Mouse (Mus musculus): Measurements from ENCODE around the gene Cmip.

Cmip gene

DNA sequence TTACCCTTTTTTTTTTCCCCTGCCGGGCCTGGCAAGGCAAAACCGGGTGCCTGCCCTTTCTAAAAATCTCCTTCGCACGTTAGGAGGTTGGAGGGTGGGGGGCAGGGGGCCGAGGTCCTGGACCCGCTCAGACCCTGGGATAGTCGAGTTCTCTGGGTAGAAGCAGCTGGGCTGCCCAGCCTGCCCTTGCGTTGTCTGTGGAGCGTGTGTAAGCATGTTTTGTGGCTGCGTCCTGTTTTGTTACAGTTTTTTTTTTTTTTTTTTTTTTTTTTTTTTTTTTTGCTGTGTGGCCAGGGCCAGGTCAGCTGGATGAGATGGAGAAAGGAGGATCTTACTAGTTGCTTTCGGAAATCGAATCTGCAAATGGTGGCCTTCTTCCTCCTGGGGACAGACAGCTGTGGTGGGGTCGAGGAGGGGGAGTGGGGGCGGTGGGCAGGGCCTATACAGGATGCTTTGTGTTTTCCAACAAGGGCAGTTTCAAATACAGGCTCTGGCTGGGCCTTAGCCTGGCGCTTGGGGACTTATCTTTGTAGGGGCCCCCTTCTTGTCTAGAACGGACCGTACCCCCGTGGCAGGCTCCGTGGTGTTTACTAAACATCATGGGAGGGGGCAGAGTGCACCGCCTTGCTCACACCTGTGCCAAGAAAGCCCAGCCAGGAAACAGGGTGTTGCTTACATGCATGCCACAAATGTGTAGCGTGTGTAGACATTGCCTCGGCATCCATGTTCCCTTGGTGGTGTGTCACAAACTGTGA lies 1.1 kb downstream of the Cmip start:
- DNase-seq (ENCODE audit: extremely low read depth, low read depth): no peak

DNA sequence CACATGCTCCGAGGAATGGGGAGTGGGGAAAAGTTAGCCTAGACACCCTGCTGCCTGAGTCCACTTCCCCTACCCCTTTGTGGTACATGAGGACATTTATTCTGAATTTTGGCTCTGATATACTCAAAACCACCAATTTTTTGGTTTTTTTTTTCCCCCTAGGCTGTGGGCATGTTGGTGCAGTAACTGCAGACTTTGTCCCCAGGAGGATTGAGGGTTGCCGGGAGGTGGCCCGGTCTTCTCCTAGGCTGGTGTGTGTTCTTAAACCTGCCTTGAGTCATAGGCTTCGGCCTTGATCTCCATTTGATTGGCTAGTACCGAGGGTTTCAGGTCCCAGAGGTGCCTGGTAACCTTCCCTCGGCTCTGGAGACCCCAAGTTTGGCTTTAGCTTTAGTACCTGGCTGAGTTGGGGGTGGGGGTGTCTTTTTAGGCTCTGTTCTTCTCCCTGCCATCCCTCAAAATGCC lies 1.7 kb downstream of the Cmip start:
- DNase-seq (ENCODE audit: extremely low read depth, low read depth): no peak

DNA sequence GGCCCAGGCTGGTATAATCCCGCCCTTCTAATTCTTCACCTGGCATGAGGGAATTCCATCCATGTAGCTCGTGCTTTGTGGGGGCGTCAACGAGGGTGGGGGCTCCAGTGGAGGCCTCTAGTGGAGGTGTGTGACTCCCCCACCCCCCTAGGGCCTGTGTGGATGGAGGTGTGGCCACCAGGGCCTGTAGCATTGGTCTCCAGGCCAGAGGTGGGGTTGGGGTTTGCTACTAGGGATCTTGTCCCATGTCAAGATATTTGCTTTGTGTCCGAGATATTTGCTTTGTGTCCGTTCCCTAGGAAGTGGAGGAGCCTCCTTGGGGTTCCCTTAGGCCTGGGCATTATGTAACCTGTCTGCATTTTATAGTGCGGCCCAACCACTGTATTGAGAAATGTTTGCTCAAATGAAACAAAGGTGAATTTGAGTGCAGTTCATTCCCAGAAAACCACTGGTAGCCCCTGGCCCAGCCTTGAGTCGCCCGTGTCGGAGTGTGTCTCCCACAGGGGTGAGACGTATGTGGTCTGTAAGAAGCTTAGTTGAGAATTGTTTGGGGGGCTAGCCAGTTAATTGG lies 2.7 kb downstream of the Cmip start:
- no peak for DNase-seq (ENCODE audit: extremely low read depth, low read depth)

DNA sequence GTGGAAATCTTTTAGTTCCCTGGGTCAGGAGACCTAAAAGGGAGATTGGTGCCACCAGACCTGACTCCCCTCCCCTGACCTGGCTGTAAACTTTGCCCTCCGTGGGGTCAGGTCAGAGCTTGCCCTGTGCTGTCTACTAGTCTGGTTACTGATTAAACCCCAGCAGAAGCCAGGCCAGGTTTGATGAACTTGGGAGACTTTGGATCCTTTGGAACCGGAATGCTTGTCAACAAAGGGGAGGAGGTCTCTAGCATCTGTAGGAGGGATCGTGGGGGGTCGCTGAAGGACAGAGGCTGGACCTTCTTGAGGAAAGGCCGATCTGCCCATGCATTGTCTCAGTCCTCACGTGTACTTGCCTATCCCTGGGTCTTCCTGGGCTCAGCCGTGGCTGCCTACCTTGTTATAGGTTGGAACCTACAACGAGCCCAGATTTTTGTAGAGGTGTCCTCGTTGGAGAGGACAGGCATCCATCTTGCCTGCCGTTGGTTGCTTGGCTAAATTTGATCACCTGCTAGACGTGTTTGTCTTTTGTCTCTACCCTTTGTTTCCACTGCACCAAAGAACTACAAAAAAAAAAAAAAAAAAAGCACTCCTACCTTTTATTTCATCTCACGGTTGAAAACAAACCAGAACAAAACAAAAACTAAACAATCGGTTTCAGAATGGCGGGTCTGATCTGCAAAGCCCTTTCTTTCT lies 3.5 kb downstream of the Cmip start:
- no peak for DNase-seq (ENCODE audit: extremely low read depth, low read depth)

DNA sequence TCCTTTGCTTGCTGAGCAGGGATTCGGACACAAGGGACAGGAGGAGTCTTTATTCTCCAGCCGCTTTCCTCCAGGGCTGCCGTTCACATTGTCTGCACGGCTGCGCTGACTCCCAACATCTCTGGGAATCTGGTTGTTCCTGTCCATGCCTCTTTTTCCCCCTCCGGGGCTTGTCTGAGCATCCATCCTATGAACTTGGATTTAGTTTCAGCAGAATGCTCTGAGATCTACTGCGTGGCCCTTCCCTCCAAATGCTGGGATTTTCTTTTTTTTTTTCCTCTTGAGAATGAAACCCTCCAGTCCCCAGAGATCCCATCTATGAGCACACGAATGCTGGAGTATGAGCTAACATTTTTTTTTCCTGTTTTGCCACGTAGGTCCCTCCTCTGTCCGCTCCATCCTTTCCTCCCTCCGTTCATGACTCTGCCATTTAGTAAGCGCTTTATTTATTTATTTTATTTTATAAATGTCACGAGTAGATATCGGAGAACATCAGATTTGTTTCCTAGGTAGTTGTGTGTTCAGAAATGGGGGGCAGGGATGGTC lies 4.1 kb downstream of the Cmip start:
- no peak for DNase-seq (ENCODE audit: extremely low read depth, low read depth)

DNA sequence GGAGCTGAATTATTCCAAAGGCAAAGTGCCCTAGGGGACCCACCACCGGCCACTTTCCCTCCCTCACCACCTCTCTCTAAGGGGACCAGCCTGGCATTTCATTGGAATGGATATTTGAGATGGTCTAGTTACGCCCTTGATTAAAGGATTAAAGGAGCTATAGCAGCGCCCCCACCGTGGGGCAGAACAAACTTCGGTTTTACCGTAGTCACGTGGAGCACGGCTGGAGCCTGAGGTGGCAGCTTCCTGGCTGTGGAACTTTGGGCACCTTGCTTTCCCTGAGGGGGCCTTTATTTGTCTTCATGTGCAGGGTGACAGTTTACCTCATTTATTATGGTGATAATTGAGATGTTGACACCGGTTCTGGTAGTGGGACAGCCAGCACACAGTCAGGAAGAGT lies 4.8 kb downstream of the Cmip start:
- DNase-seq (ENCODE audit: extremely low read depth, low read depth): no peak

DNA sequence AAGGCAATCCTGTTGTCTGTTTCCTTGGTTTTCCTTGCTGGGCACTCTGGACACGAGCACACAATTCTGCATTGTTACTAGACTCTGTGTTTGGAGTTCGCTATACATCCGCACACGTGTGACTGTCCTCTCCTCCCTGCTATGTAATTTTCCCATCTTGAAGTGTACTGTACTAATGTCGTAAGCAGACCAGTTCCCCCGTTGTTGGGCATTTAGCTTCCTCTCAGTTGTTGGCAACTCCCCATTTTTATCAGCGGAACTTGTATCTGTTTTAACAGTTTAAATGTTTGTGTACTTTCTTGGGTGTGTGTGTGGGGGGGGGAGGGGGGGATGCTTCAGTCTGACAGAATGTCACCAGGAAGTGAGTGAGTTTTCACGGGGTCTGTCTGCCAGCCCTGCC lies 5.8 kb downstream of the Cmip start:
- peak; percentile 85 for DNase-seq (ENCODE audit: extremely low read depth, low read depth)

DNA sequence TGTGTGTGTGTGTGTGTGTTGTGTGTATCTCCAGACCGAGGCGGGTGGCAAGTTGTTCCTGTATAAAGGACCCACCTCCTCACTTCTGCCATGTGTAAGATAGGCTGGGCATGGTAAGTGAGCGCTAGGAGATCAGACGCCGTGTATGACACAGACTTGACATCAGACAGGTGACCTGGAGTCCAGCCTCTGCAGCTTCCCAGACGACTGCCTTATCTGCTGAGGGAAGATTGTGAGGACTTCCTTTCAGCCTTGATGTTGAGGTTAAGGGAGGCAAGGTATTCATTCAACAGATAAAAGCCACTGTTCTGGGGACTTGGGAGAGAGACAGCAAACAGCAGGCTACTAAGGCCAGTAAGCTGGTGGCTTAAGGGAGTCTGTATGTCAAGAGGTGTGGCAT lies 6.6 kb downstream of the Cmip start:
- peak; percentile 90 for DNase-seq (ENCODE audit: extremely low read depth, low read depth)

DNA sequence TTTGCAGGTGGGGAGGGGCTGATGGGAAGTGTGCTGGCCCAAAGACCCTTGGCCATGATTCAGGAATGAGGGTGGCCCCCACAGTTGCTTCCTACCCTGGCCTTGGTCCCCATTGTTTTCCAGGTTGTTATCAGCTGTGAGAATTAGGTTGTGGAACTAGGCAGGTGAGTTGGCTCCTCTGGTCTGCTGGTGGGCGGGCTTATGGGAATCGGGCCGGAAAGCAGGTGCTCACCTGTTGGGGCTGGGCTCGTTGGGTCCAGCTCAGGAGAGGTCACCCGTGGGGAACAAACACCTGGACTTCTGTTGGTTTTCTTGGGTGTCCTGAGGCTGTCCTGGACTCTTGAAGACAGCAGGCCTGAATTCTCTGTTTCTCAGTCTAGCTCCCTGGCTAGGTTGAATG lies 8.2 kb downstream of the Cmip start:
- no peak for DNase-seq (ENCODE audit: extremely low read depth, low read depth)

DNA sequence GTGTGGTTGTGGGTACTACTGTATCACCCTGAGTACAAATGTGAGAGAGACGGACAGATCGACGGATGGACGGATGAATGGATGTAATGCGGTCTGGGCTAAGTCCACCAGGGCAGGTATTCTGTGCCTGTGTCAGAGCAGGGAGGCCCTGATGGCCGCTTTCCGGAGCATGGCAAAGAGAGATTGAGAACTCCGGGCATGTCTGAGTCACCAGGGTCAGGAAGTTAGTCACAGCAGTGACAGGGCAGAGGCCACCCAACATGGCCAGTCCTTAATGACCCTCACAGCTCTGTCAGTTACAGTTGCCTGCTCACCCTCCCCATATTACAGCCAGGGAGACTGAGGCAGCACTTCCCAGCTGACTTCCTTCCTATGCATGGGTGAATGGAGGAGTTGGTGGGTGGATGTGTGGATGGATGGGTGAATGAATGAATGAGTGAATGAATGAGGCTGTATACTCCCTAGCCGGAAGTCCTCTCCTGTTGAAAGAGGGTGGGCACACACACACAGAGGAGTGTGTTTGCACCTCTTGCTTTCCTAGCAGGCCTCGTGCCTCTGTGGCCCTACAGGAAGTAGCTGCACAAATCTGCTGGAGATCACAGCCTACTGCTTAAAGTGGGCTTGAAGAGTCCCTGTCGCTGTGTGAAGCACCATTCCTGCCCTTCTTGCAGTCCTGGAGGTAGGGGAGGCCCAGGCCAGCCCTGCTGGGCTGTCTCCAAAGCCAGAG lies 10.7 kb downstream of the Cmip start:
- no peak for DNase-seq (ENCODE audit: extremely low read depth, low read depth)

DNA sequence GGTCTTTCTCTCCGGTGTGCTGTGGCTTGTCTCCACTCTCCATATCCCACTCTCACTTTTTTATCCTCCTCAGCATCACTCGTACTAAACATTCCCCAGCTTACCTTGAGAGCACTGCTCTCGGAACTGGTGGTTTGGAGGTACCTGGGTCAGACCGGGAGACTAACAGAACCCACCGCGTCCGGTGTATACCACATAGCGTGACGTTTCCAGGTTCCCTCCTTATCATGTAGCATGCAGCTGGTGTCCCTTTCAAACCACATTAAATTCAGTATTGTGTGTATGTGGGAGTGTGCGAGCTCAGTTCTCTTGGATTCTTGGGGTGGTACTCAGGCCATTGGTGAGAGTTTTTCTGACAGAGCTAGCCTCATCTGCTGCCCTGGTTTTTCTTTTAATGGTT lies 21.4 kb downstream of the Cmip start:
- DNase-seq (ENCODE audit: extremely low read depth, low read depth): no peak

DNA sequence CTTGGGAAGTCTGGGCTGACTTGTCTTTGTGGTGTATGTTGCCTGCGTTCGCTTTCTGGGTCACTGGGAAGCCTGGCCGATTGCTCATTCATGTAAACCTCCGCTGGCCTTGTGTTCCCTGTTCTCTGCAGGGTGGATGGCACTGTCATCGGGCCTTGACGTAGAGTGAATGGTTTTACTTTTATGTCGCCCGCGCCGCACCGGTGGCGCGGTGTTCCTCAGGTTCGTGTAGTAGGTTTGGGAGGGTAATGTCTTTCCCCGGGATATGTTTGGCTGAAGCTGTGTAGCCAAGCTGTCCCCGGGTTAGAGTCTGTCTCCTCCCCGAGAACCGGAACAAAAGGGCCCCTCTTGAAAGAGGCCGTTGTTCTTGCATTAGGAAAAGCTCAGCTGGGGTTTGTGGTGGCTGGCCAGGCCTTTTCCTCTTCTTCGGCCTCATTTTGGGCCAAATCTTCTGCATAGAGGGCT lies 21.8 kb downstream of the Cmip start:
- DNase-seq (ENCODE audit: extremely low read depth, low read depth): no peak

DNA sequence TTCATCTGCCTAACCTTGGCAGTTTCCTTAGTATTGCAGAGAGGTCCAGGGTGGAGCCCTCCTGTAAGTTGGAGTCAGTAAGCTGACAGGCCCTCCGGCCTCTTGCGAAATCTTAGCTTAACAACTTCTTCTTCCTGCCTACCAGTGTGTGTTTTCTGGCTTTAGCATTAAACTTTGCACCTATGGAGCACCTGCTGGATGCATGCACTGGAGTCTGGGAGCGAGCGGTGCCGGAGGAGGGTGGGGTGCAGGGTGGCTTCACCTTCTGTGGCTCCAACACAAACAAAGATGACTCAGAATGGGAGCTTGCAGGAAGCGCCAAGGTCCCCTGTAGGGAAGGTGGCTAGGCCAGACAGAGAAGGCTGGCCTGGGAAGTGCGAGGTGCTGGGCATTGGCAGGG lies 23.6 kb downstream of the Cmip start:
- DNase-seq (ENCODE audit: extremely low read depth, low read depth): no peak

DNA sequence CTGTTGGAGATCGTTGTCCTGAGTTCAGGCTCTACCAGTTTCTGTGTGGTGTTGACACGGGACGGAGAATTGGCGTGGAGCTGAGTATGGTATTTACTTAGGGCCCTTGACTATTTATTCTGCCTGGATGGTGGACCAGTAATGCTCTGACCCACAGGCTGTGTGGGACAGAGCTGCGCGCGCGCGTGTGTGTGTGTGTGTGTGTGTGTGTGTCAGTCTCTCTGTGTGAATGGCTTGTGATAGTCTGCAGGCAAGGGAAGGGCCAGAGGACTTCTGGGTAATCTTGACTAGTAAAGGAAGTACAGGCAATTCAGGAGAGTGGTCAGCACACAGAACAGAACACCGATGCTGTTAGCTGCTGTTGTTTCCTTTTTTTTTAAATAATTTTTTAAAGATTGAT lies 24.8 kb downstream of the Cmip start:
- DNase-seq (ENCODE audit: extremely low read depth, low read depth): no peak

DNA sequence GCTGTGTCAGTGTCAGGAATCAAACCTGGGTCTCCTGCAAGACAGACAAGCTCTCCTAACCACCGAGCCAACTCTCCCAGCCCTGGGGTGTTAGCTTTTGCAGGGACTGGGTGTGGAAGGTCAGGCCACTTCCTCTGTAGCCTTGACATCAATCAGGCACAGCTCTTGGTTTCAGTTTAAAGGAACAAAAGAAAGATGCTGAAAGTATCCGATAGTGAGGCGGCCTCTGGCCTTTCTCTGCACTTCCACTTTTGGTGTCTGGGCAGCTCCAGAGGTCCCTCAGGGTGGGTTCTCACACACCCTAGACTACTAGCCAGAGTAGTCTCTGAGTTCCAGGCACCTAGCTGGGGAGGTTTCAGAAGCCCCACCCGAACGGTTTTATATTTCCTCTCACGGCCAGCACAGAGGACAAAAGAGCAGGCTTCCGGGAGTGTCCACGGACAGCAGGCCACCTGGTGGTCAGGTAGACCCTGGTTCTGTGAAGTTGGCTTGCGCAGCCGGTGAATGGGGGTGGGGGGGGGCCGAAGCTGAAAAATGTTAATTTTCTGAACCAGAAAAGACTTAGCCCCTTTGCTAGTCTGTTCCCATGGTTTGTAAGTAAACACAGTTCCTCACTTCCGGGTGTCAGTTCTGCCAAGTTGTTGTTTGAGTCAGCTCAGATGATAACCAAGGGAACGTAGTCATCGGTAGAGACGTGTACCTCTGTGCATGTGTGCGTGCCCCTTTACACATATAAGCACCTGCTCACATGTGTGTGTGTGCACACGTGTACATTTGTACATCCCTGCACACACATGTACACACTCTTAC lies 25.5 kb downstream of the Cmip start:
- DNase-seq (ENCODE audit: extremely low read depth, low read depth): no peak

DNA sequence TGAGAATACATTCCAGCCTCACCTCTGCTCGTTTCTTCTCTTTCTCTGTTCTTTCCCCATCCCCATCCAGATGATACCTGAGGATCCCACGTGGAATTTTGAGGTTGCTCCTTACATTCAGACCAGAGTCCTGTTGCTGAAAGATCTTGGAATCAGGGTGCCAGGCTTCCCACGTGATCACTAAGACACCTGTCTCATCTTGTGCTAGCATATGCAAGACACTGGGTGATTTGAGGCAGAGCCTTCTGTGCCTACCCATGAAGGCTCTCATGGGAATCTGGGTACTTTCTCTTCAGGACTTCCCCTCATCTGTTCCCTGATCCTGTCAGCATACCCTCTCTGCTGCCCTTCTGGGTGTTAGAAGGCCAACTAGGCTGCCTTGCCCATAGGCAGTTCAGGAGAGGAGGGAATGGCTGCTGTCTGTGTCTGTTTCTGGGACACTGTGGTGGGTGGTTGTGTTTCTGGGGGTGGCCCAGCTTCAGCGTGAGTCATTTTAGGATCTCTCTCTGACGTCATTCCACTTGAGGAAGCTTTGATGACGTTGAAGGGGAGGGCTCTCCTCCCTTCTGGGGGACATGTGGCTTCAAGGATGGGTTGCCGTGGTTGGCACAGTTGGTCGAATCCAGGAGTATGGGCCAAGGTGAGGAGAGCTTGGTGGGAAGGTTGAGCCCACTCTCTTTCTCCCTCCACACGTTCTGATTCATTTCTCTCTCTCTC lies 28.1 kb downstream of the Cmip start:
- DNase-seq (ENCODE audit: extremely low read depth, low read depth): no peak

DNA sequence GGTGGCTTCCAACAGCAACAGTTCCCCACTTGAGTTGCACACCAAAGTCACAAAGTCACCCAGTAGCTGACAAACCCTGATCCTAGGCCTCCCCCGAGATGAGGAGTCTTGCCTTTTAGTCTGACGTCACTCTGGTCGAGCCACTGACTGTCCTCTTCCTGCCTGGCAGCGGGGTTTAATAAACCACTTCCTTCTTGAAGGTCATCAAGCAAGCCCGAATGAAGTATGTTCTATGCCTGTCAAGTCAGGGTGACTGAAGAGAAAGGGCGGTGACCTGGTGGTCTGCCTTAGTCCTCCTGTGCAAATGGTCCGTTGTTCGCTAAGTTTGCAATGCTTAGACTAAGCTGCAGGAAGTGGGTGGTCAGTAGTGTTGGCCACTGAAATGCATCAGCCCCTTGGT lies 31.1 kb downstream of the Cmip start:
- DNase-seq (ENCODE audit: extremely low read depth, low read depth): no peak

DNA sequence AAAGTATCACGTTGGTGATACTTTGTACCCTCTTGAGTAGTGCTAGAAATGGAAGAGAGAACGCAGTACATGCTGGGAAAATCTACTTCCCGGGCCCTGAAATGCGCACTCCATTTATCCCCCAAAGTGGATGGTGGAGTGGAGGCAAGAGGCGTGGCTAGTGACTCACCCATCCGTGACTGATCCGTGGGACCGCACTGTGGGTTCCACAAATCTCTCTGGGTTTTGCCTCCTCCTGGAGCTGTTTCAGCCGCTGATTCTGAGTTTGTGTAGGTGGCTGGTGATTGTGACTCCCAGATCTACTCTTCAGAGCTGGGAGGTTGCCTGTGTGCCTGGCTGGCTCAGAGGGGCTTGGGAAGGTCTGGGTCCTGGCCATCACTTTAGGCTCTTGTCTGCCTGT lies 32.2 kb downstream of the Cmip start:
- DNase-seq (ENCODE audit: extremely low read depth, low read depth): no peak

DNA sequence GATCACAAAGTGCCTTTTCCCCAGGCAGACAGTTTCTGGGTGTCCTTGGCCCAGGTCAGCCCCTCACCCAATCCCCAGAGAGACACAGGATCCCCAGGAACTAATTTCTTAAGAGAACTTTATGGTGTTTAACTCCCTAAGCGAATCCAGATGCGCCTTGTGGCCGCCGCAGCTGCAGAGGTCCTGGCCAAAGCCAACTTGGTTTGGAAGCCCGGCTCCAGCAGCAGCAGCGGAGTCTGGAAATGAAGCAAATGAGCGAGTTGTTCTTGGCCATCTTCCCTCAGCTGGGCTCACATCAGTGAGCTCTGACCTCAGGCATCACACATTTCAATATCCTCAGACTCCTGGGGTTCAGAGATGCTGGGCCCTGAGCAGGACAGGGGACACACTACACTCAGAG lies 33.6 kb downstream of the Cmip start:
- no peak for DNase-seq (ENCODE audit: extremely low read depth, low read depth)

DNA sequence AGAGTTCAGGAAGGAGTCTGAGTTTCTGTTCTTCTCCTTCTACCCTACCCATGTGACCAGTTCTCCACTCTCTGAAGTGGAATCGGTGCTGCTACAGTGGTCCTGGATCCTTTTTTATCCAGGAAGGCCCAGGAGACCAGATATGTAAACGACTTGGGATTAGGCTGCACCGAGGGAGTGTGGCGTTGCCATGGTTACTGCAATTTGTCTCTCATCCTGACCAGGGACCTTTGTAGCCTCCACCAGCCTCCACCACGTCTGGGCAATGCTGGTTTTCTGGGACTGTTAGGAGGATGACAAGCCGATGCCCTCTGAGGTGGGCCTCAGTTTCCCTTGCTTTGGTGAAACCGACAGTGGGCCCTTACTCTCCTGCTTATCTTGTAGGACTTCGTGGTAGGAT lies 35.4 kb downstream of the Cmip start:
- DNase-seq (ENCODE audit: extremely low read depth, low read depth): no peak

All from MEL-GATA-1-ER (cell line).